Mouse (Mus musculus): Measurements from ENCODE around the gene Pwwp2a. TPM values are rescaled to one million over a fixed set of nuclear protein-coding genes. Genes with fewer than 3 reads are reported as not detected.
A peak's percentile ranks its signal among the peaks of the same experiment; 100 is the strongest.

Pwwp2a gene
- polyA plus RNA-seq (2015; fragmentation: Nextera tagmentation; extraction: Ambion mirVana): 30.3 and 30.4 TPM in 2 replicates

DNA sequence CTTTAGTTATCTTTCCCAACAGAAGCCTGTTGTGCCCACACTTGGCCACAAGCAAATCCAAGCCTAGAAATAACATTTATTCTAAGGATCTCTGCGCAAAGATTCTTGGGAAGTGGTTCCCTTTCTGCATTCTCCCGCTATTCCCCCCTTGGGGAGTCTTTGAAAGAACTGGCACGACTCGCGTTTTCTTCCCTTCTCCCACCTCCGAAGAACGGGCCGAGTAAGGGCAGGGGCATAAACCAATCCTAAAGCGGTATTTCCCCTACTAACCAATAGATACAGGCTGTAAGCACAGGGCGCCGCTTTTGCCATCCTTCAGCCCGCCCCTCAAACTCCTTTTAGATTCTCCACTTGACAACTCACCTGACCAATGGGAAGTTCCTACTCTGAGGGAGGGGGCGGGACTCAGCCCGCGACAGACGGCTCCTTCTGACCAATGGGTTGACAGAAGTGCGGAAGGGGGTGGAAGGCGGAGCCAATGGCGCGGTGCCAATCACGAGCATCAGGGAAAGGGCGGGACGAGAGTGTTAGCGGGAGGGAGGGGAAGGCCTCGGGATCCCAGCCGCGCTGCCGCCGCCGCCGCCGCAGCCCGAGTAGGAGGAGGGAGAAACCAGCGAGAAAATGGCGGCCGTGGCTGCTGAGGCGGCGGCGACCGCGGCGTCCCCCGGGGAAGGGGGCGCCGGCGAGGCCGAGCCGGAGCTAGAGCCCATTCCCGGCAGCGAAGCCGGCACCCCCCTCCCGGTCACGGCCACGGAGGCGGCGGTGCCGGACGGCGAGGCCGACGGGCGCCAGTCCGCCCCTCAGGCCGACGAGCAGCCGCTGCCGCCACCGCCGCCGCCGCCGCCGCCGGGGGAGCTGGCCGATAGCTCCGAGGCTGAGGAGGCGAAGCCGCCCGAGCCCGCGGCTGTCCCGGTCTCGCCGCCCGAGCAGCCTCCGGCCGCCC lies at the start of gene Pwwp2a:
Pwwp2a (plus strand) TSS at position 527 of the 943 bp plus-strand sequence.
- Histone ChIP-seq H3K9me3 (no peaks in the 10 kb centered on the region), H3K9ac (peak within 1 kb of the TSS; percentile 97), H3K27me3 (no peaks in the 10 kb centered on the region), H3K4me1 (peaks cover 7% of the 10 kb centered on the region), H3K4me3 (peak within 1 kb of the TSS; percentile 87), H3K4me2 (peak within 1 kb of the TSS; percentile 67), H3K27ac (peak within 1 kb of the TSS; percentile 94), H3K36me3 (peaks cover 4% of the 10 kb centered on the region; the same call in 1 of the 2 replicates)
- ATAC-seq (ENCODE audit: insufficient number of reproducible peaks, insufficient read depth, low FRiP score, low TSS enrichment, low read depth): peak; percentile 100
- WGBS: under 1% methylated on average over 63 of the region's 87 CpGs

DNA sequence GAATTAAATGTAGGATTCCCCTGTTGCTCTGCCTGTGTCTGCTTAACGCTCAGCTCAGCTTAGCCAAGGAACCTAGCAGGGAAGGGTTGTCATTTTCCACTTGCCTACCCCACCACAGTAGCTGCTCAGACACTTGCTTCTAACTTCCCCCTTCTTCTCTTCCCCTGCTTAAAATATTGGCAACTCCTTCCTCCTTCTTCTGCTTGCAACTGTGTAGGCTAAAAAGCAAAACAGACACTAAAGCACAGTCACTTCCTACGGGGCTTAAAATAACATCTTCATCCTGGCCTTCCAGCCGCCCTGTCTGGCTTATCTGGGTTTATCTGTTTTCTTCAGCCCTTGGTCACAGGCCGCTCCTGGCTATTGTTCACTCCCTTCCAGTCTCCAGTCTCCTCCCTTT lies 49.2 kb upstream of the Pwwp2a start:
- Histone ChIP-seq H3K36me3 (no peaks in the 10 kb centered on the region), H3K27me3 (no peaks in the 10 kb centered on the region), H3K9me3 (no peaks in the 10 kb centered on the region; the same call in 1 of the 2 replicates), H3K4me3 (no peak overlapping the region), H3K4me2 (no peak overlapping the region), H3K27ac (no peak overlapping the region), H3K4me1 (peaks cover 10% of the 10 kb centered on the region), H3K9ac (no peak overlapping the region)
- no peak for ATAC-seq (ENCODE audit: insufficient number of reproducible peaks, insufficient read depth, low FRiP score, low TSS enrichment, low read depth)
- WGBS: 52% methylated on average over 4 of the region's 4 CpGs

DNA sequence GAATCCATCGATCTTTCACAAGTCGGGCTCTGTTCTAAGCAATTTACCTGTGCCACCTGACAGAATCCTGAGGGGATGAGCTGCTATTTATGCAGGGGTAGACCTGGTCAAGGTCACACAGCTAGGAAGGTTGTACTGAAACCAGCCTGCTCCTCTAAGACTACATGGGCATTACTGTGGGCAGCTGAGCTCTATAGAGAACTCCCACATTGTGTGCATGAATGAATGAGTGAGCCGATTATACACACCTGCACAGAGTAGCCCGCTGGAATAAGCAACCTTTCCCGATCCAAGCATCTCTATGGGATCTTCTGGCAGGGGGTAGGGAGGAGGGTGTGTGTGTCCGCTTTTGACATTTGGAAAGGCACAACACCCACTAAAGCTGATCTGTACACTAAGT lies 48.6 kb upstream of the Pwwp2a start:
- no peak overlapping the region for H3K4me3 ChIP-seq
- 83% methylated on average over 6 of the region's 6 CpGs for WGBS
- no peaks in the 10 kb centered on the region for H3K27me3 ChIP-seq
- peaks cover 10% of the 10 kb centered on the region for H3K4me1 ChIP-seq
- no peak overlapping the region for H3K4me2 ChIP-seq
- no peak for ATAC-seq (ENCODE audit: insufficient number of reproducible peaks, insufficient read depth, low FRiP score, low TSS enrichment, low read depth)
- no peak overlapping the region for H3K9ac ChIP-seq
- no peak overlapping the region for H3K27ac ChIP-seq
- no peaks in the 10 kb centered on the region for H3K36me3 ChIP-seq
- no peaks in the 10 kb centered on the region; the same call in 1 of the 2 replicates for H3K9me3 ChIP-seq

DNA sequence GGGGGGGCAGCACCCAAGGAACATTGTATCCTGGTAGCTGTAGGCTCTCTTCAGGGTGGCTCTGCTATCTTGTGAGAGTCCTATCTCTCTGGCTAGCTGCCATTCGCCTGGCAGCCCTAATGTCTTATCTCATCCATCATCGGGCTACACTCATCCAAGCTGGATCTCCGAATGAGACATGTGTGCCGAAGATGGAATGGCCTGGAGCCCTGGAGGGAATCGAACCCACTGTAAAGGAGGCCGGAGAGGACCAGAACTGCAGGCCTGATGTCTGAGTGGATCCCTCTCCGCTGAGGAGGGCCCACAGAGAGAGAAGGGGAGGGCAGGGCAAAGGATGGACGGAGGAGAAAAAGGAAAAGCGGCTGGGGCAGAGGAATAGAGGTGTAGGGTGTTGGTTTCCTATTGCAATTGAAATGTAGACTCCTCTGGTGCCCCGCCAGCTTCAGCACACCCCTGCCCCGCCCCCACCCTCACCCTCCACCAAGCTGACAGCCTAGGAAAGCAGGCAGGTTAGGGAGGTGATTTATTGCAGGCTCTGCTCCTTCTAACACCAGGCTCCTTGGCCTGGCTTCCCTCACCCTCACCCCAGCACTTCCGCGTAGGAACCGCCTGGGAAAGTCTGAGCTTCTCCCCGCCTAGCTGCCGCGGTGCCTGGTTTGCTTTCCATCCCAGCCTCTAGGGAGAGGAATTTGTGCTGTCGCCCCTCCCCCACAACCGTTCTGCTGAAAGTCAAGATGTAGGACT lies 48.0 kb upstream of the Pwwp2a start:
- Histone ChIP-seq H3K4me3 (no peak overlapping the region), H3K27me3 (no peaks in the 10 kb centered on the region), H3K27ac (peak overlapping the region; percentile 44), H3K4me2 (peak overlapping the region; percentile 44), H3K9me3 (no peaks in the 10 kb centered on the region; the same call in 1 of the 2 replicates), H3K36me3 (no peaks in the 10 kb centered on the region), H3K9ac (0 out of 2 replicates have a peak overlapping the region, but pooled peaks have one; percentile 32), H3K4me1 (peaks cover 10% of the 10 kb centered on the region)
- 21% methylated on average over 19 of the region's 19 CpGs for WGBS
- no peak; the same call in 1 of the 2 replicates for ATAC-seq (ENCODE audit: insufficient number of reproducible peaks, insufficient read depth, low FRiP score, low TSS enrichment, low read depth)

DNA sequence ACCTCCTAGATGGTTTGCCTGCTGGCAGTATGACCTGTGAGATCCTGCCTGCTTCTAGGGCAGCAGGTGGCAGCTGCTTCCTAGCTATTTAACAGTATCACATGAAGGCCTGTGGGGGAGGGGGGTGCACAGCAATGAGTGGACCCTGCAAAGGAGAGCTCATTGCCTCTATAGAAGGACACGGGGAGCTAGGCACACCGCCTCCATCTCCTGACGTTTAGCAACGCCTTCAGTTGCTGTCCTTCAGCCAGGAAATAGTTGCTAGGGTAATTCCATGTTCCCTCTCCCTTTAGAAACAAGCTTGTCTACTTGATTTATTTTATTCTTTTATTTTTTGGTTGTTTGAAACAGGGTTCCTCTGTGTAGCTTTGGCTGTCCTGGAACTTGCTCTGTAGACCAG lies 45.0 kb upstream of the Pwwp2a start:
- H3K27ac ChIP-seq: no peak overlapping the region
- no peak for ATAC-seq (ENCODE audit: insufficient number of reproducible peaks, insufficient read depth, low FRiP score, low TSS enrichment, low read depth)
- peaks cover 10% of the 10 kb centered on the region for H3K4me1 ChIP-seq
- no peaks in the 10 kb centered on the region for H3K36me3 ChIP-seq
- 81% methylated on average over 4 of the region's 4 CpGs for WGBS
- no peaks in the 10 kb centered on the region for H3K27me3 ChIP-seq
- H3K9me3 ChIP-seq: no peaks in the 10 kb centered on the region; the same call in 1 of the 2 replicates
- no peak overlapping the region for H3K9ac ChIP-seq
- H3K4me2 ChIP-seq: no peak overlapping the region
- no peak overlapping the region for H3K4me3 ChIP-seq

DNA sequence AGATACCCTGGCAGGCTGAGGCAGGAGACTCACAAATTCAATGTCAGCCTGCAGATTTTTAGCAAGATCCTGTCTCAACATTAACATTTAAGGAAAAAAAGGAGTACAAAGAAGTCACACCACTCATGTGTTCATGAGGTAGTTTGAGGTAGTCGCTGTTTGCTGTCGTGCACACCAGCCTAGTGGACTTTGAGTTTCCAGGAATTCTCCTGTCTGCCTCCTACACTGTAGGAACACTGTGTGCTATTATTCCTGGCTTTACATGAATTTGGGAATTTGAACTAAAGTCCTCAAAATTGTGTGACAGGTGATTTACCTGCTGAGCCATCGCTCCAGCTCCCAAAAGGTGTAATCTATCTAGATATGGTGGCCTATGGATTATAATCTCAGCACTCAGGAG lies 43.3 kb upstream of the Pwwp2a start:
- Histone ChIP-seq H3K36me3 (no peaks in the 10 kb centered on the region), H3K27ac (no peak overlapping the region), H3K4me3 (no peak overlapping the region), H3K9me3 (no peaks in the 10 kb centered on the region; the same call in 1 of the 2 replicates), H3K4me1 (peaks cover 18% of the 10 kb centered on the region), H3K27me3 (no peaks in the 10 kb centered on the region), H3K4me2 (no peak overlapping the region), H3K9ac (no peak overlapping the region)
- WGBS: 93% methylated on average over 3 of the region's 3 CpGs
- no peak for ATAC-seq (ENCODE audit: insufficient number of reproducible peaks, insufficient read depth, low FRiP score, low TSS enrichment, low read depth)

DNA sequence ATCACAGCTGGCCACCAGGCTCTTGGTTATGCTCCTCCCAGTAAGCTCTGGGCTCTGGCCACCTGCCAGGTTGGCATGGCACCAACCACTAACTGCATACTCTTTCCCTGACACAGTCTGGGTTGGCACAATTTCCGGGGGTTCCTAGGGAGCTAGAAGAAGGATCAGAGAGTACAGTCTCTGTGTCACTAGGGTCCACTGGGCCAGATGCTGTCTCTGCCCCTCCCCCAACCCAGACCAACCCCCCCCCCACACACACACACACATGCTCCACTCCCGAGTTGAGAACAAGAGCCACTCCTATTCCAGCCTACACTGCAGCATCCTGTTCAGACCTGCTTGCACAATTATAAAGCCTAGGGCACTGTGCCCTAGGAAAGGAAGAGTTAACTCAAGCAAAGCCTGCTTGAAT lies 38.6 kb upstream of the Pwwp2a start:
- Histone ChIP-seq H3K27ac (peak overlapping the region; percentile 75), H3K4me2 (0 out of 2 replicates have a peak overlapping the region, but pooled peaks have one; percentile 7), H3K4me3 (no peak overlapping the region), H3K27me3 (no peaks in the 10 kb centered on the region), H3K36me3 (no peaks in the 10 kb centered on the region), H3K9ac (no peak overlapping the region), H3K9me3 (no peaks in the 10 kb centered on the region; the same call in 1 of the 2 replicates), H3K4me1 (peaks cover 18% of the 10 kb centered on the region)
- peak; percentile 90 for ATAC-seq (ENCODE audit: insufficient number of reproducible peaks, insufficient read depth, low FRiP score, low TSS enrichment, low read depth)
- WGBS: 8% methylated on average over 2 of the region's 2 CpGs

DNA sequence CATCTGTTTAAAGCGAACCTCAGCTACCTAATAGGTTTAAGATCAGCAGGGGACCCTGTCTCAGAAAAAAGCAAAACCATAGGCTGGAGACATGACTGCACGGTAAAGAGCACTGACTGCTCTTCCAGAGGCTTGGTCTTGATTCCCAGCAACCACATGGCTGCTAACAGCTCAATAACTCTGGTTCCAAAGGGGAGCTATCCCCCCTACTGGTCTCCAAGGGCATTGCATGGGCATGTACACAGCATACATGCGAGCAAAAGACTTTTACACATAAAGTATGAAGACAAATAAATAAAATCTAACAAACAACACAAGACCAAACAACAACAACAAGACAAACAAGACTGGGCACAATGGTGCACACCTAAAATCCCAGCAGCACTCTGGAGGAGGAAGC lies 36.5 kb upstream of the Pwwp2a start:
- Histone ChIP-seq H3K9ac (no peak overlapping the region), H3K27ac (no peak overlapping the region), H3K36me3 (no peaks in the 10 kb centered on the region), H3K4me2 (no peak overlapping the region), H3K4me3 (no peak overlapping the region), H3K27me3 (no peaks in the 10 kb centered on the region), H3K9me3 (no peaks in the 10 kb centered on the region; the same call in 1 of the 2 replicates), H3K4me1 (peaks cover 18% of the 10 kb centered on the region)
- 93% methylated on average over 3 of the region's 3 CpGs for WGBS
- no peak for ATAC-seq (ENCODE audit: insufficient number of reproducible peaks, insufficient read depth, low FRiP score, low TSS enrichment, low read depth)

DNA sequence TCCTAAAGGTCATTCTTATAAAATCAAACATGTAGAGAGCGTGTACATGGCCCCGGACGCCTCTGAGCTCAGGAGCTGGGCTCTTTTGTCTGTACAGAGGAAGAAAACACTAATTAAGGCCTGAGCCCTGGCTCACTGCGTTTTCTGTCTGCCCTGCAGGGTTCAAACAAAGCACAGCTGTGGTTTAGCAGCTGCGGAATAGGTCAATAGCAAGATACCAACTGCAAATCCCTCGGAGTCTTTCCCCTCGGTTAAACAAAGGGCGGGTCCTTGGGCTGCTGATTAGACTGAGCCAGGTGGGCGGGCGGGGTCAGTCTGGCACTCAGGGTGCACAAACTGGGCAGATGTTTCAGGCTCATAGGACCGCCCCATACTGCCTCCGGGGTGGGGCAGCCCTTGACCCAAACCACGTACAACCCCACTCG lies 28.7 kb upstream of the Pwwp2a start:
- Histone ChIP-seq H3K4me1 (0 out of 2 replicates have a peak, but pooled peaks cover 5% of the 10 kb centered on the region), H3K27me3 (no peaks in the 10 kb centered on the region), H3K36me3 (no peaks in the 10 kb centered on the region), H3K9me3 (no peaks in the 10 kb centered on the region), H3K9ac (0 out of 2 replicates have a peak overlapping the region, but pooled peaks have one; percentile 27), H3K4me2 (no peak overlapping the region), H3K4me3 (no peak overlapping the region), H3K27ac (no peak overlapping the region)
- ATAC-seq (ENCODE audit: insufficient number of reproducible peaks, insufficient read depth, low FRiP score, low TSS enrichment, low read depth): 0 out of 2 replicates have a peak, but pooled peaks have one; percentile 71
- 36% methylated on average over 14 of the region's 14 CpGs for WGBS

DNA sequence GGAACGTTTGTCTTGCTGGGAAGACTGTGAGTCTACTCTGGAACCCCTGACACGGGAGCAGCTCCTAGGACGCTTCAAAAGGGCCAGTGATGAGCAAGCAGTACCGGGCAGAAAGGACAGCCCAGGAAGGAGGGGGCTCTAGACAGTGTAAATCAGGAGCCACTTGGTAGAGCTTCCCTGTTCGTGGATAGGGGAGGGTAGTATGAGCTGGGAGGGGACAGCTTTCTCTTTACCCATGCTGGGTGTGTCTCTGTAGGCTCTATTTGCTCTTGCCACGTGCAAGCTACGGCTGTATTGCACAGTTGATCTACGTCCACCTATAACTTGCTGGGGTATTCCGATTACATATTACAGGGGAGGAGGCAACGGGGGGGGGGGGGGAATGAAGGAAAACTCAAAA lies 25.3 kb upstream of the Pwwp2a start:
- H3K4me2 ChIP-seq: no peak overlapping the region
- H3K4me1 ChIP-seq: 0 out of 2 replicates have a peak, but pooled peaks cover 5% of the 10 kb centered on the region
- H3K9ac ChIP-seq: no peak overlapping the region
- H3K27ac ChIP-seq: no peak overlapping the region
- H3K27me3 ChIP-seq: no peaks in the 10 kb centered on the region
- H3K4me3 ChIP-seq: no peak overlapping the region
- 63% methylated on average over 10 of the region's 10 CpGs for WGBS
- H3K9me3 ChIP-seq: no peaks in the 10 kb centered on the region
- H3K36me3 ChIP-seq: no peaks in the 10 kb centered on the region
- no peak for ATAC-seq (ENCODE audit: insufficient number of reproducible peaks, insufficient read depth, low FRiP score, low TSS enrichment, low read depth)

DNA sequence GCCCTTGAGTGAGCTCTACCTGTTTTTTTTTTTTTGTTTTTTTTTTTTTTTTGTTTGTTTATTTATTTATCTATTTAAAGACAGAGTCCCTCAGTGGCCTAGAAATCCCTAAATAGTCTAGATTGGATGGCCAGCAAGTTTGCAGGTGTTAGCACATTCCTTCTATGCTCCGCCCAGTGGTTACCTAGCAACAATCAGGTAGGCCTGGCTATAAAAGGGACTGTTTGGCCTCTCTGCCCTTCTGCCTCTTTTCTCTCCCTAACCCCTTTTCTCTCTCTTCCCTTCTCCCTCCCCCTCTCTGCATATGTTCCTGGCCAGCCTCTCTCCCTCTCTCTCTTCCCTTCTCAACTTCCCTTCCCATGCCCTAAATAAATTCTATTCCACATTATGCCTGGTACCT lies 23.8 kb upstream of the Pwwp2a start:
- no peak overlapping the region for H3K4me3 ChIP-seq
- no peaks in the 10 kb centered on the region for H3K36me3 ChIP-seq
- no peak for ATAC-seq (ENCODE audit: insufficient number of reproducible peaks, insufficient read depth, low FRiP score, low TSS enrichment, low read depth)
- WGBS: 96% methylated on average over 1 of the region's 1 CpGs
- no peaks in the 10 kb centered on the region for H3K27me3 ChIP-seq
- no peak overlapping the region for H3K27ac ChIP-seq
- no peak overlapping the region for H3K9ac ChIP-seq
- H3K4me1 ChIP-seq: 0 out of 2 replicates have a peak, but pooled peaks cover 3% of the 10 kb centered on the region
- no peak overlapping the region for H3K4me2 ChIP-seq
- H3K9me3 ChIP-seq: no peaks in the 10 kb centered on the region

Data from embryonic facial prominence, embryonic 13.5 days (tissue).